Mouse (Mus musculus): Measurements from ENCODE around the gene Noto. TPM values are rescaled to one million over a fixed set of nuclear protein-coding genes. Genes with fewer than 3 reads are reported as not detected.

The Noto gene
- polyA plus RNA-seq, 1 experiment = not detected

GRCm38 (mm10) chr6:85469660-85470430 is 46.2 kb downstream of the Noto start:
- no peak overlapping the region for H3K4me3 ChIP-seq
- no peak overlapping the region for H3ac ChIP-seq (ENCODE audit: control insufficient read depth, insufficient read length)
- H3K36me3 ChIP-seq (ENCODE audit: control insufficient read depth, insufficient read depth) = peaks cover 40% of the 10 kb centered on the region
- H3K79me2 ChIP-seq (ENCODE audit: control insufficient read depth, insufficient read depth) = no peaks in the 10 kb centered on the region
- H3K27me3 ChIP-seq (ENCODE audit: control insufficient read depth, insufficient read depth, insufficient read length) = no peaks in the 10 kb centered on the region
- no peak overlapping the region for H3K4me2 ChIP-seq (ENCODE audit: low read depth)
- no peak for TF ChIP-seq MYOG (IDR thresholded peaks at IDR 0.05; ENCODE audit: control insufficient read depth in 1 of 3, insufficient read depth in 1 of 3, insufficient read length in 2 of 3, low read depth in 2 of 3)
- peak; percentile 81 for TF ChIP-seq POLR2AphosphoS2 (IDR thresholded peaks at IDR 0.05; ENCODE audit: insufficient read length, low read depth)
- no peak for TF ChIP-seq MYOD1 (IDR thresholded peaks at IDR 0.05; ENCODE audit: control insufficient read depth in 1 of 3, insufficient read length in 2 of 3, low read depth in 2 of 3)

- Histone ChIP-seq H3K27me3 (ENCODE audit: control insufficient read depth, insufficient read depth, insufficient read length) (no peaks in the 10 kb centered on the region), H3K4me2 (ENCODE audit: low read depth) (no peak overlapping the region), H3K79me2 (ENCODE audit: control insufficient read depth, insufficient read depth) (no peaks in the 10 kb centered on the region), H3K4me3 (no peak overlapping the region), H3K36me3 (ENCODE audit: control insufficient read depth, insufficient read depth) (peaks cover 19% of the 10 kb centered on the region), H3ac (ENCODE audit: control insufficient read depth, insufficient read length) (no peak overlapping the region)
- TF ChIP-seq USF1 (IDR thresholded peaks at IDR 0.05; ENCODE audit: low read depth) = no peak
- no peak for TF ChIP-seq E2F4 (IDR thresholded peaks at IDR 0.05; ENCODE audit: insufficient read depth)
- no peak for TF ChIP-seq POLR2A (IDR thresholded peaks at IDR 0.05; ENCODE audit: insufficient read length, low read depth)
- TF ChIP-seq CEBPB (IDR thresholded peaks at IDR 0.05; ENCODE audit: insufficient read depth, poor library complexity, severe bottlenecking) = no peak
- TF ChIP-seq TCF3 (IDR thresholded peaks at IDR 0.05; ENCODE audit: insufficient read length, low read depth) = no peak
- no peak for TF ChIP-seq REST (IDR thresholded peaks at IDR 0.05; ENCODE audit: insufficient read depth, insufficient read length)
- TF ChIP-seq POLR2AphosphoS2 (IDR thresholded peaks at IDR 0.05; ENCODE audit: insufficient read length, low read depth) = no peak
- TF ChIP-seq MAX (IDR thresholded peaks at IDR 0.05; ENCODE audit: low read depth) = no peak
- no peak for TF ChIP-seq SRF (IDR thresholded peaks at IDR 0.05; ENCODE audit: control insufficient read depth, insufficient read length, low read depth)
- no peak for TF ChIP-seq TCF12 (IDR thresholded peaks at IDR 0.05; ENCODE audit: insufficient read depth, poor library complexity, severe bottlenecking)
- no peak for TF ChIP-seq MYOG (IDR thresholded peaks at IDR 0.05; ENCODE audit: control insufficient read depth in 1 of 3, insufficient read depth in 1 of 3, insufficient read length in 2 of 3, low read depth in 2 of 3)
- no peak for TF ChIP-seq MYOD1 (IDR thresholded peaks at IDR 0.05; ENCODE audit: control insufficient read depth in 1 of 3, insufficient read length in 2 of 3, low read depth in 2 of 3)
Observed at GRCm38 (mm10) chr6:85471962-85472361, 48.3 kb downstream of the Noto start.

- no peaks in the 10 kb centered on the region for H3K79me2 ChIP-seq (ENCODE audit: control insufficient read depth, insufficient read depth)
- H3K36me3 ChIP-seq (ENCODE audit: control insufficient read depth, insufficient read depth) = peaks cover 15% of the 10 kb centered on the region
- no peak overlapping the region for H3K4me3 ChIP-seq
- H3K27me3 ChIP-seq (ENCODE audit: control insufficient read depth, insufficient read depth, insufficient read length) = peaks cover 1% of the 10 kb centered on the region
- TF ChIP-seq SRF (IDR thresholded peaks at IDR 0.05; ENCODE audit: control insufficient read depth, insufficient read length, low read depth) = no peak
- TF ChIP-seq MYOD1 (IDR thresholded peaks at IDR 0.05; ENCODE audit: control insufficient read depth in 1 of 3, insufficient read length in 2 of 3, low read depth in 2 of 3) = peak in 2 of 3 experiments; percentile 66 to 72
- no peak overlapping the region for H3K4me2 ChIP-seq (ENCODE audit: low read depth)
- no peak overlapping the region for H3ac ChIP-seq (ENCODE audit: control insufficient read depth, insufficient read length)
Observed at GRCm38 (mm10) chr6:85472542-85472941, 48.9 kb downstream of the Noto start.

GRCm38 (mm10) chr6:85475581-85475980 is 51.9 kb downstream of the Noto start:
- H3K4me2 ChIP-seq (ENCODE audit: low read depth) = no peak overlapping the region
- peaks cover 27% of the 10 kb centered on the region for H3K27me3 ChIP-seq (ENCODE audit: control insufficient read depth, insufficient read depth, insufficient read length)
- no peaks in the 10 kb centered on the region for H3K79me2 ChIP-seq (ENCODE audit: control insufficient read depth, insufficient read depth)
- no peak overlapping the region for H3K4me3 ChIP-seq
- no peak overlapping the region for H3ac ChIP-seq (ENCODE audit: control insufficient read depth, insufficient read length)
- TF ChIP-seq REST (IDR thresholded peaks at IDR 0.05; ENCODE audit: insufficient read depth, insufficient read length) (no peak), MAX (IDR thresholded peaks at IDR 0.05; ENCODE audit: low read depth) (no peak), USF1 (IDR thresholded peaks at IDR 0.05; ENCODE audit: low read depth) (no peak), E2F4 (IDR thresholded peaks at IDR 0.05; ENCODE audit: insufficient read depth) (no peak), POLR2A (IDR thresholded peaks at IDR 0.05; ENCODE audit: insufficient read length, low read depth) (no peak)
- no peaks in the 10 kb centered on the region for H3K36me3 ChIP-seq (ENCODE audit: control insufficient read depth, insufficient read depth)

- H3K36me3 ChIP-seq (ENCODE audit: control insufficient read depth, insufficient read depth) = no peaks in the 10 kb centered on the region
- no peaks in the 10 kb centered on the region for H3K79me2 ChIP-seq (ENCODE audit: control insufficient read depth, insufficient read depth)
- H3K4me3 ChIP-seq = no peak overlapping the region
- no peak overlapping the region for H3K4me2 ChIP-seq (ENCODE audit: low read depth)
- no peak overlapping the region for H3ac ChIP-seq (ENCODE audit: control insufficient read depth, insufficient read length)
- H3K27me3 ChIP-seq (ENCODE audit: control insufficient read depth, insufficient read depth, insufficient read length) = peaks cover 41% of the 10 kb centered on the region
- TF ChIP-seq SRF (IDR thresholded peaks at IDR 0.05; ENCODE audit: control insufficient read depth, insufficient read length, low read depth) (no peak), TCF12 (IDR thresholded peaks at IDR 0.05; ENCODE audit: insufficient read depth, poor library complexity, severe bottlenecking) (no peak), MYOD1 (IDR thresholded peaks at IDR 0.05; ENCODE audit: control insufficient read depth in 1 of 3, insufficient read length in 2 of 3, low read depth in 2 of 3) (no peak), CEBPB (IDR thresholded peaks at IDR 0.05; ENCODE audit: insufficient read depth, poor library complexity, severe bottlenecking) (no peak)
Observed at GRCm38 (mm10) chr6:85477366-85477917, 53.8 kb downstream of the Noto start.

Data from myocyte (in vitro differentiated cells).